Mouse (Mus musculus): Measurements from ENCODE around the gene Hacl1. TPM values are rescaled to one million over a fixed set of nuclear protein-coding genes. Genes with fewer than 3 reads are reported as not detected.

Hacl1 gene
- total and polyA plus RNA-seq, 2 experiments from 2014 or later: 6.5 to 7.7 TPM

DNA sequence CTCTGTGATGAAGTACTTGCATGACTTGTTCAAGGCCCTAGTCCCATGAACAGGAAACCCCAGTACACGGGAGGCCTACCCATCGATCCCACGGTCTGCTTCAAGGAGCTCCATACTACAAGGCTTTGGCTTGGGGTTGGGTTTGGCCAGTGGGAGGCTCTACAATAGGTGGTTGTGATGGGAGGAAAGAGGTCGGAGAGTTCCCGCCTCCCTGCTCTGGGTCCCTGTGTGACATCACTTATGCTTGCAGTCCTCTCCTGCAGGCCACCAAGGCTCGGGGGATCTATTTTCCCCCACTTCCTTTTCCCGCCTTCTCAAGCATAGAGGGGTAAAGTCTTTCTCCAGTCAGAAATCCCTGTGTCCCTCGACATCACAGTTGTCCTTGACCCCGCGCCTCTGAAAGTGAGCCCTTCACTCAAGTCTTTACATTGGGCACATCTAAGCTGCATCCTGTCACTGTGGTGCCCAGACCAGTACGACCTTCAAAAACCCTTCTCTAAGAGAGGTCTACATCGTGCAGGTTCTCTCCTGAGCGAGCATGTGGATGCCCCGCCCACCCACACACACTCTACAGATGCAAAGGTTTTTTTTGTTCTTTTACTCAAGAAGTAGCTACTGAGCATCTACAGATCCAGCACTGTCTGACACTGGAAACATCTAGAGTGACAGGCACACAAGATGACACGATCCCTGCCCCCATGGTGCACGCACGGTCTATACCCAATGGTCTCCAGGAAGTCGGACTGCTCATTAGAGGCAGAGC is 66.0 kb downstream of the Hacl1 start:
- no peak overlapping the region for H3K4me2 ChIP-seq (ENCODE audit: low read depth)
- ATAC-seq: no peak
- 93% methylated on average over 18 of the region's 18 CpGs for WGBS

DNA sequence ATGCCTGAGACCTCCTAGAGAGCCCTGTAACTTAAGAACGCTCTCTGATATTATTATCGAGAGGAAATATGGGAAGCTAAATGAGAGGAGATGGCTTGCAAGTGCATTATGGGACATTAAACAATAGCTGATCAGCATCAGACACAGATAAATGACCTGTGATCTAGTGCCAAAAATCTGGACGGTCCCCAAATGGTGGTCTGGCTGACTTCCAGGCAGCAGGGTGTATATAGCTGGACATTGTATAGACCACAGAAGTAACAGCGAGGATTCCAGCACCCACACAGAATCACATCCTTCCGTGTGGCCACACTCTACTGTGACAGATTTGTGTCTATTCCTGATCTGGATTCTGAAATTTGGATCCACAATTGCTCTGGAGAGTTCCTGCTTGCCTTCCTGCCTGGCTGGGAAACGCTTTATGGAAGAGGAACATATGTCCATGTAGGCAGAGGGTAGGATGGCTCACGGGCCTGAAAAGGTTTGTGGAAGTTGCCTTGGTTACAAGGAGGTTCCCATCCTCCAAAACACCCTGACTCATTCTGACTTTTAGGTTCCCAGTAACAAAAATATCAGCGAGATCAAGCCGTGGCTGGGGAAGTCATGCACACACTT is 68.4 kb downstream of the Hacl1 start:
- Histone ChIP-seq H3K27me3 (ENCODE audit: insufficient read depth, low read length) (no peaks in the 10 kb centered on the region), H3K9ac (no peak overlapping the region), H3K4me3 (ENCODE audit: low read depth, low read length) (no peak overlapping the region), H3K27ac (ENCODE audit: low read depth, low read length) (no peak overlapping the region), H3K4me2 (ENCODE audit: low read depth) (no peak overlapping the region), H3K9me3 (ENCODE audit: low read length) (no peaks in the 10 kb centered on the region), H3K4me1 (ENCODE audit: insufficient read depth) (no peaks in the 10 kb centered on the region), H3K36me3 (ENCODE audit: insufficient read depth) (no peaks in the 10 kb centered on the region)
- WGBS: 75% methylated on average over 9 of the region's 9 CpGs
- DNase-seq (peak; percentile 12), ATAC-seq (0 out of 2 replicates have a peak, but pooled peaks have one; percentile 18)
- TF ChIP-seq CTCF (IDR thresholded peaks at IDR 0.05; ENCODE audit: low read depth): no peak

More for the DNA sequence above, 66.0 kb downstream of the Hacl1 start:
- Histone ChIP-seq H3K9me3 (ENCODE audit: low read length) (no peaks in the 10 kb centered on the region), H3K36me3 (ENCODE audit: insufficient read depth) (no peaks in the 10 kb centered on the region), H3K27me3 (ENCODE audit: insufficient read depth, low read length) (no peaks in the 10 kb centered on the region), H3K4me3 (ENCODE audit: low read depth, low read length) (no peak overlapping the region), H3K4me1 (ENCODE audit: insufficient read depth) (no peaks in the 10 kb centered on the region), H3K9ac (no peak overlapping the region), H3K27ac (ENCODE audit: low read depth, low read length) (no peak overlapping the region)
- DNase-seq: no peak
- no peak for TF ChIP-seq CTCF (IDR thresholded peaks at IDR 0.05; ENCODE audit: low read depth)

DNA sequence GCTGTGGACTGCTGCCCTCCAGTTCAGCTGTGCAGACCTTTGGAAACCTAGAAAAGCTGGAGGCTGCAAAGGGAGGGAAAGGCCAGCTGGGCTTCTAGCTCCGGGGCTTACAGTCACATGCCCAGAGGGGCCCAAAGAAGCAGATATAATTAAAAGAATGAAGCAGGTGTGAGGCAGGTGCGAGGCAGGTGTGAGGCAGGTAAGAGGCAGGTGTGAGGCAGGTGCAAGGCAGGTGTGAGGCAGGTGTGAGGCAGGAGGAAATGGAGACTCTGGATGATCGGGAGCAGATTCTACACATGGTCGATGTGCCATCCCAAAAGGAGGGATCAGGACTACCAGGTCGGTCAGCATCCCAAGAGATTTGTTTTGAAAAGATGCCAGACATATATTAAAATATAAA is 69.7 kb downstream of the Hacl1 start:
- 87% methylated on average over 5 of the region's 5 CpGs for WGBS
- Histone ChIP-seq H3K27ac (ENCODE audit: low read depth, low read length) (no peak overlapping the region), H3K9ac (no peak overlapping the region), H3K9me3 (ENCODE audit: low read length) (no peaks in the 10 kb centered on the region), H3K4me3 (ENCODE audit: low read depth, low read length) (no peak overlapping the region), H3K27me3 (ENCODE audit: insufficient read depth, low read length) (no peaks in the 10 kb centered on the region), H3K4me2 (ENCODE audit: low read depth) (no peak overlapping the region), H3K36me3 (ENCODE audit: insufficient read depth) (no peaks in the 10 kb centered on the region), H3K4me1 (ENCODE audit: insufficient read depth) (no peaks in the 10 kb centered on the region)
- no peak for TF ChIP-seq CTCF (IDR thresholded peaks at IDR 0.05; ENCODE audit: low read depth)
- DNase-seq: no peak
- no peak for ATAC-seq

DNA sequence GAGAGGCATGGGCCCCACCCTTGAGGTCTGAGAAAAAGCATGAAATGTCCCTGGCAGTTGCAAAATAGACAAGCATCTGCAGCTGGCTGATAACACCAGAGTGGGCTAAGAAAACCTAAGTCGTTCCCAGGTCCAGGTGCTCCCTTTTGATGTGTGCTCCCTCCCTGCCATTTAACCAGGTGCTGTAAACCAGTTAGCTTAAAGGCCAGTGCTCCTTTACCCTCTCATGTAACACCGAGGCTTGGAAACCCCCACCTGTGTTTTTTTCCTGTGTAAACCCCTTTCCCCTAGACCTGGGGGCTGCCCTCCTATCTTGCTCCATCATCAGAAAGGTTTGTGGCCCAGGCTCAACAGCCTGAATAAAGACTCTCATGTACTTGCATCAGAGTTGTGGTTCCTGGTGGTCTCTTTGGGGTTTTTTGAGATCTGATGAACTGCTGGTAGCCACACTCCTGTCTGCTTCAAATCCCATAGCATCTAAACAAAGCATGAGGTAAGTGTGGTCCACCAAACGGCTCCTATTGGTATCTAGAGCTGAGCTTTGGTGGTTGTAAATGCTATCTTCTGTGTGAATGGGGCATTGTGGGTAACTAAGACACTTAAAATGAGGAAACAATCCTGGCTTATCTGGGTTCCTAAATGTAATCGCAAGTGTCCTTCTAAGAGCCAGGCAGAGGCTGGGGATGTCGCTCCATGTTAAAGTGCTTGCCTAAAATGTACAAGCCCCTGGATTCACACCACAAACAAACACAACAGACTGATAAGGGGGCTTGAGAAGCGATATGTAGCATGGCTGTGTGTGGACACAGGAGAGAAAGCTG is 70.7 kb downstream of the Hacl1 start:
- no peak overlapping the region for H3K4me3 ChIP-seq (ENCODE audit: low read depth, low read length)
- H3K27ac ChIP-seq (ENCODE audit: low read depth, low read length): no peak overlapping the region
- no peak for TF ChIP-seq CTCF (IDR thresholded peaks at IDR 0.05; ENCODE audit: low read depth)
- H3K9me3 ChIP-seq (ENCODE audit: low read length): no peaks in the 10 kb centered on the region
- ATAC-seq (no peak), DNase-seq (no peak)
- WGBS: 88% methylated on average over 6 of the region's 6 CpGs
- no peak overlapping the region for H3K4me2 ChIP-seq (ENCODE audit: low read depth)
- H3K4me1 ChIP-seq (ENCODE audit: insufficient read depth): no peaks in the 10 kb centered on the region
- H3K27me3 ChIP-seq (ENCODE audit: insufficient read depth, low read length): no peaks in the 10 kb centered on the region
- H3K9ac ChIP-seq: no peak overlapping the region
- H3K36me3 ChIP-seq (ENCODE audit: insufficient read depth): no peaks in the 10 kb centered on the region

DNA sequence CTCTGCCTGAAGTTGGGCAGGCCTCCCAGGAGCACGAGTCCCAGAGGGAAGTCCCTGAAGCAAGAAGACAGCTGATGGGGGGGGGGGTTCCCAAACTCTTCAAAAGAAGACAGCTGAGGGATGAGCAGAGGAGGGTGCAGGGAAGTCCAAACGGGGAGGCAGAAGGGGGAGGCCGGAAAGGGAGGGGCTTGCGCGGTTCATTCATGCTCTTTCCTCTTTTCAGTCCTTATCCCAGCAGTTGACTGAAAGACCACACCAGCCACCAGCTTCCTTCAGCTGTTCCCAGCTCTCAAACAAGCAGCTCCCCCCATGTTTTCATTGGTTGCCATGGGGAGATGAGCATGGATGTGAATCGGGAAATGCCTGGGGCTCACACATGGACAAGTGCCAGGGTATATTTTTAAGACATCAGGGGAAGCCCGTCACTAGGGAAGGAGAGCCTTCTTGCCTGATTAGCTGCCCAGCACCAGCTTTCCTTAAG is 71.9 kb downstream of the Hacl1 start:
- no peak for TF ChIP-seq CTCF (IDR thresholded peaks at IDR 0.05; ENCODE audit: low read depth)
- WGBS: 53% methylated on average over 7 of the region's 7 CpGs

DNA sequence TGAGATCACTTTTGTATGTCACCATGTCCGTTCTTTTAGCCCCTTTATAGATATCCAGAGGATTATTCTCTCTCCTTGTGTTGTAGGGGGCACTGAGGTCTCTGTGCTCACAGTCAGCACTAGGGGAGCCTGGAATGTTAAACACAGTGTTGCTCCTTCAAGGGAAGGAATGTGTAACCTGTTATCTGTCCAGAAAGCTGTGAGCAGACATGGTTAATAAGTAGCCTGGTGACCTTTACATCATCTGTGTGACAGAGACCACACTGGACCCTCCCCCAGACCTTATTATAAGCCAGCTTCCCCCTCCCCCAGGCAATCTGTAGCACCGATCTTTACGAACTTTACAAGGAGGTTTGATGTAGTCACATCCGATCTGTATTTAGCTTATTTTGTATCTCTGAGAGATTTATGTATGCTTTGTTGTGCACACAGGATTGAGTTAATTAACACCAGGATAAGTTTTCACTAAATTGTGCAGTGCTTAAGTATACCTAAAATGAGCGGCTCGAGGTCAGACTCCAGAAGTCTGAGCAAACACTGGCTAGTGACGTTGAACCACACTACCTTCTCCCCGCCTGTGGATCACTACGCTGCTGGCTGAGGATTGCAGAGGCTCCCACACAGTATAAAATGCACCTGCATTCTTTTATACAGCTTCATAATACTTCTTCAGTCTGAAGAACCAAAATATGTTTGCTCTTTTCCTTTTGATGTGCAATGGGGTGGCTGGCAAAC is 75.4 kb downstream of the Hacl1 start:
- H3K27ac ChIP-seq (ENCODE audit: low read depth, low read length): no peak overlapping the region
- TF ChIP-seq CTCF (IDR thresholded peaks at IDR 0.05; ENCODE audit: low read depth): no peak
- DNase-seq (no peak), ATAC-seq (no peak)
- H3K4me1 ChIP-seq (ENCODE audit: insufficient read depth): no peaks in the 10 kb centered on the region
- no peaks in the 10 kb centered on the region for H3K36me3 ChIP-seq (ENCODE audit: insufficient read depth)
- H3K4me2 ChIP-seq (ENCODE audit: low read depth): no peak overlapping the region
- 69% methylated on average over 9 of the region's 9 CpGs for WGBS
- no peaks in the 10 kb centered on the region for H3K9me3 ChIP-seq (ENCODE audit: low read length)
- H3K27me3 ChIP-seq (ENCODE audit: insufficient read depth, low read length): no peaks in the 10 kb centered on the region
- H3K4me3 ChIP-seq (ENCODE audit: low read depth, low read length): no peak overlapping the region
- no peak overlapping the region for H3K9ac ChIP-seq

More for the DNA sequence above, 71.9 kb downstream of the Hacl1 start:
- Histone ChIP-seq H3K9me3 (ENCODE audit: low read length) (no peaks in the 10 kb centered on the region), H3K9ac (no peak overlapping the region), H3K4me2 (ENCODE audit: low read depth) (no peak overlapping the region), H3K4me3 (ENCODE audit: low read depth, low read length) (no peak overlapping the region), H3K4me1 (ENCODE audit: insufficient read depth) (no peaks in the 10 kb centered on the region), H3K27me3 (ENCODE audit: insufficient read depth, low read length) (no peaks in the 10 kb centered on the region), H3K27ac (ENCODE audit: low read depth, low read length) (no peak overlapping the region), H3K36me3 (ENCODE audit: insufficient read depth) (no peaks in the 10 kb centered on the region)
- ATAC-seq (peak; percentile 53), DNase-seq (peak; percentile 32)

All from forebrain, postnatal 0 days (tissue).